Mouse (Mus musculus): ENCODE results near the gene Olfr790. TPM values are rescaled to one million over a fixed set of nuclear protein-coding genes. Genes with fewer than 3 reads are reported as not detected.

Gene Olfr790
- polyA plus RNA-seq, 1 experiment = not detected

DNA sequence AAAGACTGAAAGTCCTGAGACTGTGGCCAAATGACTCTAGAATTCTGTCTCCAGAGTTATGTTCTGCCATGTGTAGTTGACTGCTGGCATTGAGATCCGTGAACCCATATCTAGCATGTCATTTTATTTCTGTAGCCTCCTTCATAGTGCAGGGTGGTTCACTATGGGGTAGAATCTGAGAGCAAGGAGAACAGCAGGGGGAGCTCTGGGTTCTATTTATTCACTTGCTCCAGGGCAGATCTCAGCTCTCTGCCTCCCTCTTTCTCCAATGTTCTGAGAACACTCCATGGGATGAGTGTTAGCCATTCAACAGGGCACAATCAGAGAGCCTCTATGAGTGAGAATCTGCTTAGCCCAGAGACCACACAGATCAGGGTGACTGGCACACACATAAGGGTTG lies 51.1 kb downstream of the Olfr790 start:
- TF ChIP-seq CTCF (IDR thresholded peaks at IDR 0.05; ENCODE audit: insufficient read depth, low read depth, low read length) (no peak), POLR2A (IDR thresholded peaks at IDR 0.05; ENCODE audit: insufficient read depth, low read depth, low read length) (no peak)
- 59% methylated on average over 1 of the region's 1 CpGs for WGBS
- Histone ChIP-seq H3K4me1 (ENCODE audit: control insufficient read depth, insufficient read depth, low read length) (no peaks in the 10 kb centered on the region), H3K4me3 (ENCODE audit: insufficient read depth, low read depth, low read length) (no peak overlapping the region), H3K27ac (ENCODE audit: insufficient read depth, low read depth, low read length) (no peak overlapping the region)

Other genes with a start within 250 kb of the Olfr790 start
- not detected in 2 replicates for gene Olfr776, start 239.4 kb upstream of the Olfr790 start, polyA plus RNA-seq (2012; ENCODE audit: insufficient read depth, insufficient read length, low replicate concordance, missing spikeins)
- gene Olfr777, start 227.0 kb upstream of the Olfr790 start, polyA plus RNA-seq (2012; ENCODE audit: insufficient read depth, insufficient read length, low replicate concordance, missing spikeins) = not detected in 2 replicates
- not detected in 2 replicates for gene Olfr780, start 180.4 kb upstream of the Olfr790 start, polyA plus RNA-seq (2012; ENCODE audit: insufficient read depth, insufficient read length, low replicate concordance, missing spikeins)
- gene Olfr781, start 169.6 kb upstream of the Olfr790 start, polyA plus RNA-seq (2012; ENCODE audit: insufficient read depth, insufficient read length, low replicate concordance, missing spikeins) = not detected in 2 replicates
- gene Olfr782, start 149.6 kb upstream of the Olfr790 start, polyA plus RNA-seq (2012; ENCODE audit: insufficient read depth, insufficient read length, low replicate concordance, missing spikeins) = not detected in 2 replicates
- not detected in 2 replicates for gene Olfr784, start 114.4 kb upstream of the Olfr790 start, polyA plus RNA-seq (2012; ENCODE audit: insufficient read depth, insufficient read length, low replicate concordance, missing spikeins)
- gene Olfr785, start 93.1 kb upstream of the Olfr790 start, polyA plus RNA-seq (2012; ENCODE audit: insufficient read depth, insufficient read length, low replicate concordance, missing spikeins) = not detected in 2 replicates
- not detected in 2 replicates for gene Olfr786, start 71.2 kb upstream of the Olfr790 start, polyA plus RNA-seq (2012; ENCODE audit: insufficient read depth, insufficient read length, low replicate concordance, missing spikeins)
- not detected in 2 replicates for gene Olfr787, start 36.6 kb upstream of the Olfr790 start, polyA plus RNA-seq (2012; ENCODE audit: insufficient read depth, insufficient read length, low replicate concordance, missing spikeins)
- gene Olfr788, start 27.5 kb upstream of the Olfr790 start, polyA plus RNA-seq (2012; ENCODE audit: insufficient read depth, insufficient read length, low replicate concordance, missing spikeins) = not detected in 2 replicates
- gene Olfr789, start 13.7 kb upstream of the Olfr790 start, polyA plus RNA-seq (2012; ENCODE audit: insufficient read depth, insufficient read length, low replicate concordance, missing spikeins) = not detected in 2 replicates
- gene Olfr791, start 23.3 kb downstream of the Olfr790 start, polyA plus RNA-seq (2012; ENCODE audit: insufficient read depth, insufficient read length, low replicate concordance, missing spikeins) = not detected in 2 replicates
- gene Olfr792, start 40.7 kb downstream of the Olfr790 start, polyA plus RNA-seq (2012; ENCODE audit: insufficient read depth, insufficient read length, low replicate concordance, missing spikeins) = not detected in 2 replicates
- not detected in 2 replicates for gene Olfr794, start 69.2 kb downstream of the Olfr790 start, polyA plus RNA-seq (2012; ENCODE audit: insufficient read depth, insufficient read length, low replicate concordance, missing spikeins)
- gene Olfr796, start 114.1 kb downstream of the Olfr790 start, polyA plus RNA-seq (2012; ENCODE audit: insufficient read depth, insufficient read length, low replicate concordance, missing spikeins) = not detected in 2 replicates
- not detected in 2 replicates for gene Olfr798, start 129.4 kb downstream of the Olfr790 start, polyA plus RNA-seq (2012; ENCODE audit: insufficient read depth, insufficient read length, low replicate concordance, missing spikeins)
- gene Olfr799, start 139.0 kb downstream of the Olfr790 start, polyA plus RNA-seq (2012; ENCODE audit: insufficient read depth, insufficient read length, low replicate concordance, missing spikeins) = not detected in 2 replicates
- not detected in 2 replicates for gene Olfr800, start 159.2 kb downstream of the Olfr790 start, polyA plus RNA-seq (2012; ENCODE audit: insufficient read depth, insufficient read length, low replicate concordance, missing spikeins)
- gene Olfr801, start 175.4 kb downstream of the Olfr790 start, polyA plus RNA-seq (2012; ENCODE audit: insufficient read depth, insufficient read length, low replicate concordance, missing spikeins) = not detected in 2 replicates
- gene Olfr802, start 189.7 kb downstream of the Olfr790 start, polyA plus RNA-seq (2012; ENCODE audit: insufficient read depth, insufficient read length, low replicate concordance, missing spikeins) = not detected in 2 replicates
- gene Olfr803, start 195.8 kb downstream of the Olfr790 start, polyA plus RNA-seq (2012; ENCODE audit: insufficient read depth, insufficient read length, low replicate concordance, missing spikeins) = not detected in 2 replicates
- gene Olfr804, start 204.7 kb downstream of the Olfr790 start, polyA plus RNA-seq (2012; ENCODE audit: insufficient read depth, insufficient read length, low replicate concordance, missing spikeins) = not detected in 2 replicates
- gene Olfr805, start 230.9 kb downstream of the Olfr790 start, polyA plus RNA-seq (2012; ENCODE audit: insufficient read depth, insufficient read length, low replicate concordance, missing spikeins) = not detected in 2 replicates
- gene Olfr806, start 243.4 kb downstream of the Olfr790 start, polyA plus RNA-seq (2012; ENCODE audit: insufficient read depth, insufficient read length, low replicate concordance, missing spikeins) = not detected in 2 replicates